Mouse (Mus musculus) MEL (cell line): ENCODE results near the gene Igf2r. TPM values are rescaled to one million over a fixed set of nuclear protein-coding genes. Genes with fewer than 3 reads are reported as not detected.

Source experiments
- DNase-seq: peaks from one replicate; pipeline ENCODE4 v3.0.0; 2011; ENCODE audit warnings: low read depth, low spot score
- H3K27ac ChIP-seq: 2 replicates; pipeline ENCODE4 v1.5.1; 2012; ENCODE audit warnings: low read depth, mild to moderate bottlenecking, control low read depth, low read length, moderate library complexity; ENCODE audit not compliant: control insufficient read depth
- H3K27me3 ChIP-seq, 2 experiments: fragments of 150-350 bp in 1 of 2; sonication (generic) in 1 of 2; 2 replicates each; pipeline ENCODE4 v1.6.1; 2012; ENCODE audit warnings: low read length in 2 of 2, mild to moderate bottlenecking in 2 of 2, improper control_type of control experiment in 1 of 2, moderate library complexity in 1 of 2; ENCODE audit not compliant: insufficient read depth in 2 of 2, control insufficient read depth in 1 of 2
- H3K36me3 ChIP-seq, 2 experiments: 2 replicates each; pipeline ENCODE4 v1.6.1; 2012 to 2014; ENCODE audit warnings: low read length in 2 of 2, improper control_type of control experiment in 1 of 2, inconsistent platforms in 1 of 2, mild to moderate bottlenecking in 1 of 2; ENCODE audit not compliant: insufficient read depth in 2 of 2, control insufficient read depth in 1 of 2
- H3K4me1 ChIP-seq, 2 experiments: fragments of 150-350 bp in 1 of 2; sonication (generic) in 1 of 2; 2 replicates each; pipeline ENCODE4 v1.6.1; 2012; ENCODE audit warnings: low read length in 2 of 2, improper control_type of control experiment in 1 of 2, mild to moderate bottlenecking in 1 of 2; ENCODE audit not compliant: insufficient read depth in 2 of 2, control insufficient read depth in 1 of 2
- H3K4me3 ChIP-seq, 2 experiments: fragments of 150-350 bp in 1 of 2; sonication (generic) in 1 of 2; 2 replicates each; pipeline ENCODE4 v1.5.1; 2012; ENCODE audit warnings: low read depth in 2 of 2, low read length in 2 of 2, mild to moderate bottlenecking in 2 of 2, moderate library complexity in 2 of 2, control low read depth in 1 of 2, improper control_type of control experiment in 1 of 2; ENCODE audit not compliant: control insufficient read depth in 1 of 2, insufficient read depth in 1 of 2
- H3K79me2 ChIP-seq: 2 replicates; pipeline ENCODE4 v1.6.1; 2012; ENCODE audit warnings: mild to moderate bottlenecking, low read length, moderate library complexity; ENCODE audit not compliant: control insufficient read depth, poor library complexity, insufficient read depth
- H3K9ac ChIP-seq: 2 replicates; pipeline ENCODE4 v1.6.1; 2012; ENCODE audit warnings: low read depth, mild to moderate bottlenecking, control low read depth, low read length, moderate library complexity; ENCODE audit not compliant: control insufficient read depth, poor library complexity, severe bottlenecking
- H3K9me3 ChIP-seq: fragments of 150-350 bp; sonication (generic); replicated peaks from 2 replicates; pipeline ENCODE4 v1.6.1; 2012; ENCODE audit warnings: mild to moderate bottlenecking, low read length, improper control_type of control experiment, moderate library complexity; ENCODE audit not compliant: insufficient read depth
- BHLHE40 ChIP-seq: IDR thresholded peaks from 2 replicates; pipeline ENCODE4 v1.6.1; 2012; ENCODE audit warnings: low read depth, mild to moderate bottlenecking, inconsistent platforms, low read length, improper control_type of control experiment, borderline replicate concordance
- CHD2 ChIP-seq: IDR thresholded peaks from 2 replicates; pipeline ENCODE4 v1.6.1; 2011; ENCODE audit warnings: low read length, improper control_type of control experiment
- CTCF ChIP-seq, 3 experiments: IDR thresholded peaks in 2 of 3; conservative IDR thresholded peaks in 1 of 3; 2 replicates each; pipeline ENCODE4 v1.5.1; 2011 to 2012; ENCODE audit warnings: low read length in 3 of 3, low read depth in 2 of 3, mild to moderate bottlenecking in 2 of 3, improper control_type of control experiment in 1 of 3, inconsistent platforms in 1 of 3, mixed read lengths in 1 of 3, moderate library complexity in 1 of 3; ENCODE audit not compliant: control insufficient read depth in 1 of 3, insufficient read depth in 1 of 3, poor library complexity in 1 of 3, severe bottlenecking in 1 of 3
- EP300 ChIP-seq, 2 experiments: IDR thresholded peaks; 2 replicates each; pipeline ENCODE4 v1.6.1; 2011; ENCODE audit warnings: improper control_type of control experiment in 2 of 2, low read length in 2 of 2, low read depth in 1 of 2, mild to moderate bottlenecking in 1 of 2
- GABPA ChIP-seq: IDR thresholded peaks from 2 replicates; pipeline ENCODE4 v1.6.1; 2012; ENCODE audit warnings: low read depth, mild to moderate bottlenecking, inconsistent platforms, low read length, improper control_type of control experiment, moderate library complexity
- GATA1 ChIP-seq: IDR thresholded peaks from 2 replicates; pipeline ENCODE4 v1.6.1; 2011; ENCODE audit warnings: low read depth, low read length, improper control_type of control experiment
- JUND ChIP-seq: IDR thresholded peaks from 2 replicates; pipeline ENCODE4 v1.6.1; 2011; ENCODE audit warnings: low read depth, mild to moderate bottlenecking, improper control_type of control experiment, low read length
- KAT2A ChIP-seq: conservative IDR thresholded peaks from 2 replicates; pipeline ENCODE4 v1.6.1; 2012; ENCODE audit warnings: low read depth, low read length, improper control_type of control experiment, inconsistent platforms
- MAFK ChIP-seq: IDR thresholded peaks from 2 replicates; pipeline ENCODE4 v1.6.1; 2011; ENCODE audit warnings: low read depth, mild to moderate bottlenecking, low read length, improper control_type of control experiment, borderline replicate concordance
- MAX ChIP-seq: IDR thresholded peaks from 2 replicates; pipeline ENCODE4 v1.6.1; 2011; ENCODE audit warnings: low read length, improper control_type of control experiment
- MXI1 ChIP-seq: IDR thresholded peaks from 2 replicates; pipeline ENCODE4 v1.6.1; 2011; ENCODE audit warnings: mild to moderate bottlenecking, low read depth, low read length, improper control_type of control experiment
- MYB ChIP-seq: IDR thresholded peaks from 2 replicates; pipeline ENCODE4 v1.6.1; 2011; ENCODE audit warnings: mild to moderate bottlenecking, low read depth, low read length, improper control_type of control experiment
- NRF1 ChIP-seq: IDR thresholded peaks from 2 replicates; pipeline ENCODE4 v1.6.1; 2014; ENCODE audit warnings: low read depth, mild to moderate bottlenecking, inconsistent platforms, low read length, improper control_type of control experiment, moderate library complexity; ENCODE audit not compliant: poor library complexity, insufficient read depth, severe bottlenecking
- POLR2AphosphoS5 ChIP-seq: IDR thresholded peaks from 2 replicates; pipeline ENCODE4 v1.6.1; 2012; ENCODE audit warnings: low read depth, borderline replicate concordance, mild to moderate bottlenecking, inconsistent platforms, low read length, moderate library complexity, mixed read lengths
- RCOR1 ChIP-seq: IDR thresholded peaks from 2 replicates; pipeline ENCODE4 v1.6.1; 2012; ENCODE audit warnings: low read depth, mild to moderate bottlenecking, inconsistent platforms, low read length, improper control_type of control experiment
- SIN3A ChIP-seq: IDR thresholded peaks from 2 replicates; pipeline ENCODE4 v1.6.1; 2012; ENCODE audit warnings: low read length, improper control_type of control experiment, inconsistent platforms
- SMC3 ChIP-seq: IDR thresholded peaks from 2 replicates; pipeline ENCODE4 v1.6.1; 2011; ENCODE audit warnings: low read depth, low read length, improper control_type of control experiment
- TAL1 ChIP-seq: IDR thresholded peaks from 2 replicates; pipeline ENCODE4 v1.6.1; 2012; ENCODE audit warnings: mild to moderate bottlenecking, inconsistent platforms, low read length, moderate library complexity, mixed read lengths
- USF1 ChIP-seq: IDR thresholded peaks from 2 replicates; pipeline ENCODE4 v1.6.1; 2014; ENCODE audit warnings: low read depth, mild to moderate bottlenecking, inconsistent platforms, low read length, improper control_type of control experiment, moderate library complexity
- USF2 ChIP-seq, 2 experiments: IDR thresholded peaks; 2 replicates each; pipeline ENCODE4 v1.6.1; 2011 to 2012; ENCODE audit warnings: improper control_type of control experiment in 2 of 2, low read length in 2 of 2, borderline replicate concordance in 1 of 2, inconsistent platforms in 1 of 2, low read depth in 1 of 2, mild to moderate bottlenecking in 1 of 2; ENCODE audit not compliant: insufficient read depth in 1 of 2
- ZC3H11A ChIP-seq: IDR thresholded peaks from 2 replicates; pipeline ENCODE4 v1.6.1; 2012; ENCODE audit warnings: low read depth, mild to moderate bottlenecking, inconsistent platforms, low read length, improper control_type of control experiment
- ZKSCAN1 ChIP-seq: IDR thresholded peaks from 2 replicates; pipeline ENCODE4 v1.6.1; 2012; ENCODE audit warnings: low read depth, mild to moderate bottlenecking, inconsistent platforms, low read length, improper control_type of control experiment, moderate library complexity
- ZMIZ1 ChIP-seq: IDR thresholded peaks from 2 replicates; pipeline ENCODE4 v1.6.1; 2012; ENCODE audit warnings: low read depth, mild to moderate bottlenecking, inconsistent platforms, low read length, improper control_type of control experiment, moderate library complexity
- polyA plus RNA-seq, 2 experiments: library from polyadenylated mRNA; stranded (reverse) in 1 of 2; unstranded in 1 of 2; fragments of >175 nt in 1 of 2; fragments of >200 nt in 1 of 2; gene quantifications; 2 replicates each; pipeline versions ENCODE4 v1.2.1 to v1.2.4; 2012; ENCODE audit warnings: low replicate concordance in 2 of 2, low read depth in 1 of 2; ENCODE audit not compliant: insufficient read length in 2 of 2, insufficient read depth in 1 of 2, missing spikeins in 1 of 2
- total RNA-seq: library from RNA; depleted of rRNA; stranded (reverse); fragments of 300-350 nt; gene quantifications from 2 replicates; pipeline ENCODE4 v1.2.3, GENCODE M21; 2012

The Igf2r gene
- total and polyA plus RNA-seq, 3 experiments: 18.0 to 21.7 (median 18.3) TPM

GRCm38 (mm10) chr17:12706590-12707049 lies 62.8 kb downstream of the Igf2r start:
- no peaks in the 10 kb centered on the region for H3K4me1 ChIP-seq
- no peak overlapping the region for H3K9ac ChIP-seq
- TF ChIP-seq SIN3A: no peak
- TF ChIP-seq USF1: no peak
- TF ChIP-seq MAFK: no peak
- TF ChIP-seq GATA1: no peak
- TF ChIP-seq MYB: no peak
- no peak for TF ChIP-seq RCOR1
- TF ChIP-seq GABPA: no peak
- TF ChIP-seq ZC3H11A: no peak
- TF ChIP-seq SMC3: no peak
- no peak for TF ChIP-seq MXI1
- no peak for TF ChIP-seq ZKSCAN1
- TF ChIP-seq EP300 (IDR thresholded peaks at IDR 0.05; ENCODE audit: low read depth in 1 of 2, low read length in 2 of 2): no peak
- TF ChIP-seq MAX: no peak
- TF ChIP-seq ZMIZ1: no peak
- no peaks in the 10 kb centered on the region for H3K27me3 ChIP-seq
- no peaks in the 10 kb centered on the region for H3K9me3 ChIP-seq
- no peaks in the 10 kb centered on the region; a peak in 1 of 4 replicates for H3K36me3 ChIP-seq
- no peak overlapping the region for H3K4me3 ChIP-seq
- H3K27ac ChIP-seq: no peak overlapping the region
- no peaks in the 10 kb centered on the region for H3K79me2 ChIP-seq
- no peak for DNase-seq

GRCm38 (mm10) chr17:12702901-12703300 lies 66.6 kb downstream of the Igf2r start:
- Histone ChIP-seq H3K27ac (no peak overlapping the region), H3K9me3 (no peaks in the 10 kb centered on the region), H3K36me3 (no peaks in the 10 kb centered on the region; a peak in 1 of 4 replicates), H3K9ac (no peak overlapping the region), H3K27me3 (no peaks in the 10 kb centered on the region), H3K4me3 (no peak overlapping the region), H3K79me2 (no peaks in the 10 kb centered on the region), H3K4me1 (no peaks in the 10 kb centered on the region)
- no peak for DNase-seq
- no peak for TF ChIP-seq KAT2A
- TF ChIP-seq MAX: no peak
- TF ChIP-seq USF2 (IDR thresholded peaks at IDR 0.05; ENCODE audit: borderline replicate concordance in 1 of 2, insufficient read depth in 1 of 2, low read depth in 1 of 2, low read length in 2 of 2): no peak
- TF ChIP-seq TAL1: no peak
- no peak for TF ChIP-seq GABPA
- no peak for TF ChIP-seq CTCF (IDR thresholded peaks at IDR 0.05 in 2 of 3, conservative IDR thresholded peaks at IDR 0.05 in 1 of 3; ENCODE audit: control insufficient read depth in 1 of 3, insufficient read depth in 1 of 3, low read depth in 2 of 3, low read length in 3 of 3, poor library complexity in 1 of 3, severe bottlenecking in 1 of 3)
- TF ChIP-seq MYB: no peak
- TF ChIP-seq BHLHE40: no peak
- TF ChIP-seq EP300 (IDR thresholded peaks at IDR 0.05; ENCODE audit: low read depth in 1 of 2, low read length in 2 of 2): no peak
- no peak for TF ChIP-seq CHD2
- TF ChIP-seq POLR2AphosphoS5: no peak
- no peak for TF ChIP-seq MXI1
- TF ChIP-seq ZMIZ1: no peak
- TF ChIP-seq NRF1: no peak
- TF ChIP-seq SMC3: no peak
- no peak for TF ChIP-seq ZC3H11A
- no peak for TF ChIP-seq JUND
- TF ChIP-seq GATA1: no peak
